Mouse (Mus musculus): ENCODE measurements at regions not wholly inside any gene's neighbourhood (a gene's known extent, or its start where the extent isn't known, plus 50 kb on each side); places are given as distances from the start of the nearest gene placed in this dataset.

- no peak overlapping the region for H3K4me3 ChIP-seq (replicated peaks)
- H3K4me2 ChIP-seq: no peak overlapping the region
- no peaks in the 10 kb centered on the region for H3K27me3 ChIP-seq (replicated peaks)
- WGBS: 15% methylated on average over 2 of the region's 2 CpGs
- no peak overlapping the region for H3K9ac ChIP-seq
- peak; percentile 53; the same call in 1 of the 2 replicates for ATAC-seq (ENCODE audit: insufficient read depth, low FRiP score, low read depth)
- no peaks in the 10 kb centered on the region for H3K9me3 ChIP-seq
- H3K36me3 ChIP-seq: no peaks in the 10 kb centered on the region
- no peak overlapping the region for H3K27ac ChIP-seq
- 0 out of 2 replicates have a peak, but pooled peaks cover 3% of the 10 kb centered on the region for H3K4me1 ChIP-seq
Measured at GRCm38 (mm10) chr14:101984401-101984800, 254.6 kb downstream of the Lmo7 start.
